Mouse (Mus musculus) skeletal muscle tissue, postnatal 0 days (tissue): ENCODE measurements around the gene Zp1. TPM values are rescaled to one million over a fixed set of nuclear protein-coding genes. Genes with fewer than 3 reads are reported as not detected.

ENCODE experiments used
- polyA plus RNA-seq: library from polyadenylated mRNA; unstranded; fragments of >200 nt; fragmentation: Nextera tagmentation; extraction: Ambion mirVana; gene quantifications from 2 replicates; pipeline ENCODE4 v1.2.1, GENCODE M21; 2015

The Zp1 gene
- polyA plus RNA-seq, result 1.6 and 1.8 TPM in 2 replicates

DNA sequence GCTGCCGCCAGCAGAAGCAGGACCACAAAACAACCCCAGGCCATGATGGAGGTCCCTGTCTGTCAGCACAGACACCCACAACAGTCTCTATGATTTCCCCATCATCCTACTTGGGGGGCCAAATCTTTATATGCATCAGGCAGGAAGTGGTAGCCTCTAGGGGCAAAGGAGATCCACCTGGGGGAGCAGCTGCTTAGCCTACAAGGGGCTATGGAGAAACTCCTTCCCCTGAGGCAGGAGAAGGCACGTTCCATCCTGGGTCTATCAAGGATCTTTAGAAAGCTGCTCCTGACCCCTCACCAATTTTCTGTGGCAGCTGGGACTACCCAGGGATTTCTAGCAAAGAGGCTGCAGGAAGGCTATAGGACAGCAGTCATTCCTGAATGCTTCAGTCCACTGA, at the start of gene Zp1:
Gene Zp1, minus strand, starts transcription at position 101 of the 400 bp plus-strand sequence.

GRCm38 (mm10) chr19:10949112-10949511, 28.7 kb upstream of the Zp1 start, which contains the start of gene Ccdc86:
Gene Ccdc86, minus strand, starts transcription at chr19:10949266.

DNA sequence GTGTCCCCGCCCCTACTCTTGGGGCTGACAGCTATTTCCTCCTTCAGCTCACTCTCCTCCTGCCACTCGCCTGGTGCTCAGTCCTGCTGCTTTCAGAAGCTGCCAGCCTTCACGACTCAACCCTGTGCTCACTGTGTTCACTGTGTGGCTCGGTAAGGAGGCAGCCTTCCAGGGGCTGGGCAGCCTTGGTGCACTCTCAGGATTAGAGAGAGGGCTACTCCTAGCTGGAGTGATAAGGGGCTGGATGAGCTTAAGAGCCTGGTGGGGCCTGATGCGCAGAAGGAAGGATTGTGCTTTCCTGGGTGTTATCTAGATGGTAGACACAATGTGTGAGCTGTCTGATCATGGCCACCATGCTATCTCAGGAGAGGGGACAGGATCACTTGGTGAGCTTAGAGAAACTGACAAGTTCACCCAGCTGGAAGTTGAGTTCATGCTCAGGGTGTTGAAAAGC, 16.7 kb upstream of the Zp1 start, which contains the start of gene Ptgdr2:
Gene Ptgdr2, plus strand, starts transcription at position 51 of the 454 bp plus-strand sequence.

DNA sequence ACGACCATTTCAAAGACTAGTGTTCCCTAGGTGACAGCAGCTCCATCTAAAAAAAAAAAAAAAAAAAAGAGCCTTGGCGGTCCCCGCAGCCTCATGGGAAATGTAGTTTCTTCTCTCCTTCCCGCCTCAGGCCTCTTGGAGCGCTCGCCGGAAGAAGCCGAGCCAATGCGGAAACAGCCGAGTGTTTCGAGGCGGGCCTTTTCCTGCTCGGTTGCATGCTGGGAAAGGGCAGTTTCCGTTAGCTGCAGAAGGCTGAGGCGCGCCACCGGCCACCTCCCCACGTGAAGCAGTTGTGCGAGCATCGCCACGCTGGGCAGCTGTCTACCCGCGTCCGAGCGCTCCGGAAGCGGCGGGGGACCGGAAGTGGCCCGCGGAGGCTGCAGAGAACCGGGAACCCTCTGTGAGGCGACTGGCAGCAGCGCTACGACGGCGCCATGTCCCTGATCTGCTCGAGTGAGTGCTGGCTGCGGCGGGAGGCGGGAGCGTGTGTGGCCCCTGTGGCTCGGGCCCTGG, 25.4 kb downstream of the Zp1 start, which contains the start of gene Prpf19:
Gene Prpf19, plus strand, starts transcription at position 216 of the 513 bp plus-strand sequence.

DNA sequence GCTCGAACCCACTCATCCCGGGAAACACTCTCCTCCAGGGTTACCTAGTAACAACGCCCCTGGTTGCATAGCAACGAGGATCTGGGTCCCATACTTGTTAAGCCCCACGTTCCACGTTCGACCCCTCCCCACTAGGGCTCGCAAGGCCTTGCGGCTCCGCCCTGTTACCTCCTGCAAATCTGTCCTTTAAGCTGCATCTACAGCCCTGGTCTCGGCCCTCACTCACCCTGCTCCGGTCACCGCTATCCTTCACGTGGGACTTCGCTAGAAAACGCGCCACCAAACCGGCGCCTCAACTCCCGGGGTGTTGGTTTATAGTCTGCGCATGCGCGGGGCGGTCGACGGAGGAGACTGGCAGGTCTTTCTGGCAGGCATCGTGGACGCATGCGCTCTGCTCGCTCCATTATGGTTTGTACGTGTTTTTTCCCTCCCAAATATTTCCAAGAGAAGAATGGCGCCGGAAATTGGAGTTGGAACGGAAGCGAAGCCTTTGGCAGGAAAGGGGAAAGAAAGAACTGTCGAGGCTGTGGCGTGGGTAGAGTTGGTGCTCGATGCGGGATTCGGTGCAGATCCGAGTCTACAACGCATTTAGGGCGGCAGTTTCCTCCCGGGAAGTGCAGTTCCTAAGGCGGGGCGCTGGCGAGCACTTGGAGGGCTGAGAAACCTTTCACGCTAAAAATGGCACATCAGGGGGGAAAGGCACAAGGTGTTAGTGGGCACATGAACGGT, 38.8 kb downstream of the Zp1 start, which contains the start of gene Tmem109:
Gene Tmem109, minus strand, starts transcription at position 576 of the 729 bp plus-strand sequence.

GRCm38 (mm10) chr19:10869886-10870527, 50.4 kb downstream of the Zp1 start, which contains the start of gene Tmem132a:
Gene Tmem132a, minus strand, starts transcription at chr19:10869940.

Other genes with a start within 250 kb of the Zp1 start
- gene Pga5, start 242.6 kb downstream of the Zp1 start, polyA plus RNA-seq, result 0.40 TPM in 1 of 2 replicates, not detected in the other
- gene Vps37c, start 231.9 kb downstream of the Zp1 start, polyA plus RNA-seq, result 21.6 and 22.5 TPM in 2 replicates
- 0.19 TPM in 2 replicates for gene Cd5, start 181.6 kb downstream of the Zp1 start, polyA plus RNA-seq
- 0.17 TPM in 1 of 2 replicates, not detected in the other for gene Cd6, start 90.6 kb downstream of the Zp1 start, polyA plus RNA-seq
- gene Slc15a3, start 80.9 kb downstream of the Zp1 start, polyA plus RNA-seq, result 0.48 and 0.59 TPM in 2 replicates
- gene Tmem132a, start 50.7 kb downstream of the Zp1 start, polyA plus RNA-seq, result 23.7 and 25.7 TPM in 2 replicates
- gene Tmem109, start 38.6 kb downstream of the Zp1 start, polyA plus RNA-seq, result 167 and 179 TPM in 2 replicates
- gene Prpf19, start 25.4 kb downstream of the Zp1 start, polyA plus RNA-seq, result 52.8 and 52.9 TPM in 2 replicates
- gene Ptgdr2, start 16.5 kb upstream of the Zp1 start, polyA plus RNA-seq, result 0.09 and 0.11 TPM in 2 replicates
- gene Ccdc86, start 28.6 kb upstream of the Zp1 start, polyA plus RNA-seq, result 31.4 and 33.0 TPM in 2 replicates
- gene Ms4a10, start 54.0 kb upstream of the Zp1 start, polyA plus RNA-seq, result 0.26 and 0.83 TPM in 2 replicates
- not detected in 2 replicates for gene Ms4a15, start 72.6 kb upstream of the Zp1 start, polyA plus RNA-seq
- not detected in 2 replicates for gene Ms4a18, start 97.4 kb upstream of the Zp1 start, polyA plus RNA-seq
- gene Ms4a8a, start 160.5 kb upstream of the Zp1 start, polyA plus RNA-seq, result 0.49 TPM in 1 of 2 replicates, not detected in the other
- gene 1700017D01Rik, start 210.2 kb upstream of the Zp1 start, polyA plus RNA-seq, result not detected in 2 replicates
- not detected in 2 replicates for gene 1700025F22Rik, start 244.7 kb upstream of the Zp1 start, polyA plus RNA-seq